Mouse (Mus musculus): ENCODE measurements around the gene Ablim1. TPM values are rescaled to one million over a fixed set of nuclear protein-coding genes. Genes with fewer than 3 reads are reported as not detected.
A peak's percentile ranks its signal among the peaks of the same experiment; 100 is the strongest.

The Ablim1 gene
- total RNA-seq, 2 experiments from 2014 or later, result 384 to 401 TPM

DNA sequence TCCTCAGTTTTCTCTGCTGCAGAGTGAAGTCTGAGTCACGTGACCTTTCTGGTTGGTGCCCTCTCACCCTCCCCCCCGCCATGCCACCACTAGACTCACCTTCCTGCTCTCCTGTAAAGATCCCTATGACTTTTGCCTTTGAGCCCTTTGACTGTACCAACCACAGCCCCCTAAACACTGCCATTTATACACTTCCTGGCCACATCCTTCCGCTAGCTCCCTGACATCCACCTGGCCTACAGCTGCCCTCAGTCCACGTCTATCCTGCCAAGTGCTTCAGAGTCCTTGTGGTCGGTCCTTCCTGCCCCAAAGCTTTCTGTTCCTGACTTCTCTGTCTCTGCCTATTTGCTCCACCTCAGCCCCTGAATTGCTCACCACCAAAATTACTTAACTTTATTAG lies 29.1 kb upstream of the Ablim1 start:
- DNase-seq, result no peak

DNA sequence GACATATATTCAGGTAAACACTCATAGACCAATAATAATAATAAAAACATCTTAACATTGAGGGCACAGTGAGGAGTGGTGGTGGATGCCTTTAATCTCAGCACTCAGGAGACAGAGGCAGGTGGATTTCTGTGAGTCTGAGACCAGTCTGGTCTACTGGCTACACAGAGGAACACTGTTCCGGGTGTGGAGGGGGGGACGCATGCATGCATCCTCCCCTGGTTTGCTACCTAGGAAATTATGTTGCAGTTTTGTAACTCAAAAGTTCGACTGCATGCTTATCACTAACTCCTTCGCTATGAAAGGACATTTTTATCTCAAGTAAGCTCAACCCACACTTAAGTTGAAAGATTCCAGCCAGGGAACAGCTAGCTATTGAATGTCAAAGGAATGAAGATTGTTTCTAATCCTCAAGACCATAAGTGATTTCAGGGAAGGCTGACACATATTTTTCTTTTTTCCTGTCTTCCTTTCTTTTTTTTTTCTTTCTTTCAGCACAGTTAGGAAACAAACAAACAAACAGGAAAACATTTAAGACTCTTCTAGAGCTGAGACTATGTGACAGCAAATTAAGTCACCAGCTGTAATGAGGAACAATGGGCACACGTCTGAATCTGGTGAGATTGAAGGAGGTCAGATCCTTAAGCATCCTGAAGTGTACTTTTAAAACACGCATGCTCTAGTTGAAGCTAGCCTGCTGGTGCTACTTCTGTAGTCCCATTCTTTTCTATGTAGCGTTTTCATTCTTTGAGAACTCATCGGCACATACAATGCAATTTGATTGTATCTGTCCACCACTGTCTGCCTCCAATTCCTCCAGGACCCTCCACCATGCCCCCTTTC lies 26.4 kb upstream of the Ablim1 start:
- no peak for DNase-seq

DNA sequence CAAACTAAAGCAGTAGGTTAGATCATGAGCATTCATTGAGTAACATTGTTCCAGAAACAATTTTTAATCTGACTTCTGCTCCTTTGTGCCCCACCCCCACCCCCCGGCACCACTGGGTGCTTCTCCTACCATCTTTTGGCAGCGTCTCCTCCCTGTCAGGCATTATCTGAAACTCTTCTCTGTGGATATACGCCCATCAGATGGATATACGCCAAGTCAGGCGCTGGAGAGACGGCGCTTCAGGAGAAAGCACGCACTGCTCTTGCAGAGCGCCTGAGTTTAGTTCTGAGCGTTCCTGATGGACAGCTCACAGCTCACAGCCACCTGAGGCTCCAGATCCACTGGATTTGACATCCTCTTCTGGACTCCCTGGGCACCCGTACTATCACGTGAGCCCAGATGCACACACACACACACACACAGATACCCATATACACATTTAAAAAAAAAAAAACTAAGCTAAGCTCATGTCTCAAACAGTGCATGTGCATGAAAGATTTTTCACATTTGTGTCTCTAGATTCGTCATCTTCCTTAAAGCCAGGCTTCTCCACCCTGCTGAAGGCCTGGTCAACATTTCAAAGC lies 24.7 kb upstream of the Ablim1 start:
- DNase-seq, result peak; percentile 27 to 54

- no peak for DNase-seq
Observed at GRCm38 (mm10) chr19:57335135-57335534, 20.4 kb upstream of the Ablim1 start.

DNA sequence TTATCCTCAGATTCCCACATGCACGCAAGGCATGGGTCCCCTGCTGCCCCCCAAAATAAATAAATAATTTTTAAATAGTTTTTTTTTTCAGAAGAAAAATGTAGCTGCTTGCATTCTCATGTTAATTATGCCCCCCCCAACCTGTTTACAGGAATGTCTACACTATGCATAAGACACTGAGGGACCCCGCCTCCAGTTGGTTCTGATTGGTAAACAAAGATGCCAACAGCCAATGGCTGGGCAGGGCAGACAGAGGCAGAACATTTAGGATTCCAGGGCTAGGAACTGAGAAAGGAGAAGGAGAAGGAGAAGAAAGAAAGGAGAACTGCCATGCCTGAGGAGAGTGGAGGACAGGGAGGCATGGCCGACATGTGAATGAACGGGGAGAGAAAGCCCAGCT lies 18.6 kb upstream of the Ablim1 start:
- no peak for DNase-seq

DNA sequence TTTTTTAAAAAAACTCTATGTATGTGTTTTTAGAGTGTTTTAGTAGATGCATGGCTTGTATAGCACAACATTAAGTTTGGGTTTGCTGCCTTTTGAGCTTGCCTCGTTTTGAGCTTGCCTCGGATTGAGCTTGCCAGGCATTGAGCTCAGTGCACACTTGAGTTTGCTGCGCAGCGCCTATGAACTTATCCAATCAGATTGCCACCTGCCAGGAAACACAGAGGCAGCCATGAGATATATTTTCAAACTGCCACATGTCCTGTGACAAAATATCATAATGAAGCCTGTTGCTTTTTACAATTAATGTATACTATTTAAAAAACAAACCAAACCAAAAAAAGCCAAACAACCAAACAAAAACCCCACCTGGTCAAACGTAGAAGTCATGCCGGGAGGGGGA lies 16.5 kb upstream of the Ablim1 start:
- no peak for DNase-seq

DNA sequence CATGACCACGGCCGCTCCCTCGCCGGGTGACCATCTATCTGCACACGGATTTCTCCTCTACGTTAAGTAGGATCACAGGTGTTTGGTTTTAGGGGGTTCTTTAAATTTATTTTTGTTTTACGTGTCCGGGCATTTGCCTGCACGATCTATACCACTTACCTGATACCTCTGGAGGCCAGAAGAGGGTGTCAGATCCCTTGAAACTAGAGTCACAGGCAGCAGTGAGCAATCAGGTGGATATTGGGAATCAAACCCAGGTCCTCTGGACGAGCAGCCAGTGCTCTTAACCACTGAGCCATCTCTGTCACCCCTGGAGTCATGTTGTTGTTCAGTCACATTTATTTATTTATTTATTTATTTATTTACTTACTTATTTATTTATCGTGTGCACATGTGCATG lies 15.6 kb upstream of the Ablim1 start:
- DNase-seq, result no peak

DNA sequence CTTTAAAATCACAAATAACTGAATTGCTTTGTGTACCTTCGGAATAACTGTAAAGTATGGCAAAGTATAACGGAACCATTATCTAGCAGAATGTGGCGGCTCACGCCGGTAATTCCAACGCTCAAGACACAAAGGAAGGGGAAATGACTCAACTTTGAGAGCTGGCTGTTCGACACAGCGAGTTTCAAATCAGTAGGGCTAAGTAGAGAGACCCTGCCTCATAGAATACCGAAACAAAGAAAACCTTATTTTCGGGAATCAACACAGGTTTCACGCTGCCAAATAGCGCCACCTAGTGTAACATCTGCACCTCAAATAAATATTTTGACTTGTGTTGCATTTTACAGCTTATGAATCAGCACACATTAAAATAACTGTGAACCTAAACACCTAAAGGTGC lies 14.1 kb upstream of the Ablim1 start:
- DNase-seq, result peak; percentile 49 to 82

GRCm38 (mm10) chr19:57328269-57328668 lies 13.6 kb upstream of the Ablim1 start:
- DNase-seq, result no peak

DNA sequence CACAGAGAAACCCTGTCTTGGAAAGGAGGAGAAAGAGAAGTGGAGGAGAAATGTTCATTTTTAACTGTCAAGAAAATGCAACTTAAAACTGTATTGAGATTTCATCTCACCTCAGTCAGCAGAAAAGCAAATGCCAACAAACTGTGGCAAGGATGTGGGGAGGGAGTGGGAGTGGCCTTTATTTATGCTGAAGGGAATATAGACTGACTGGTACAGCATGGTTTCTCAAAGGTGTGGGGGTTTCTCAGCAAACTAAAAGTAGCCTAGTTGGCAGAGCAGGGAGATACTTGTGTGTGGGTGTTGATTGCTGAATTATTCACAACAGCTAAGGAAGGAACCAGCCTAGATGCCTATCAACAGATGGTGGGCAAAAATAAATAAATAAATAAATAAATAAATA lies 13.0 kb upstream of the Ablim1 start:
- no peak for DNase-seq

DNA sequence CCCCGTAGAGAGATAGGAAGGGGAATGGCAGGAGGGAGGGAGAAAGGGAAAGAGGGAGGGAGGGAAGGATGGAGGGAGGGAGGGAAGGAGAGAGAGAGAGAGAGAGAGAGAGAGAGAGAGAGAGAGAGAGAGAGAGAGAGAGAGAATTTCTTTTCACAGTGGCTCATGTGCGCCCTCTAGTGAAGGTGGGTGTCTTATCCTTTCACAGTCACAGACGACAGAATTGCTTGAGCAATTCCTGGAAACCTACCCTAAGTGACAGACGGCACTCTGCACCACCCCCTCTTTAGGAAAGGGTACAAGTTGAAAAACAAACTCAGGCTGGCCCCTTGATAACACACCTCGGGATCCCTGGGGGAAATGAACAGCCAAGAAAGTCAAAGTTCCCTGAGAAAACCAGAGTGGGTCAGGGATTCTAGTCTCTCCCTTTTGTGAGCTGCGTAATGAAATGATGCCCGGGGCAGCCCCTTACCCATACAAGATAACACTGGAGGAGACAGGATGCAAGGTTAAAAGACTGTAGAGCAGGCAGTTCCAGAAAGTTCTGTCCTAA lies 11.1 kb upstream of the Ablim1 start:
- peak; percentile 65 to 91 for DNase-seq

DNA sequence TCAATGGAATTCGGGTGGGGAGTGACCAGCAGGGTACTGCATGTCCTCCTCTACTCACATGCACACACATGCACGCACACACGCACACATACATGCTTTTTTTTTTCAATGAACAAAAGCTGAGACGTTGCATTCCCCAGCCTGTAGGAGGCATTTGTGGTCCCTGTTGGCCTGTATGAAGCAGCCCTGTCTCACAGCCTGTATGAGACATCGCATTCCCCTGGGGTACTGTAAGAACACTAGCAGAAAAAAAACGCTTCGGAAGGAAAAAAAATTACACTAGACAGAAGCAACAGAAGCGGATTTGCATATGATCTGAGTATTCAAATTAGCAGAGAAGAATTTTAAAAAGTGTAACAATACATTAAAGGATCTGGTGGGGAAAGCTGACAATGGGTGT lies 8.4 kb upstream of the Ablim1 start:
- no peak for DNase-seq

DNA sequence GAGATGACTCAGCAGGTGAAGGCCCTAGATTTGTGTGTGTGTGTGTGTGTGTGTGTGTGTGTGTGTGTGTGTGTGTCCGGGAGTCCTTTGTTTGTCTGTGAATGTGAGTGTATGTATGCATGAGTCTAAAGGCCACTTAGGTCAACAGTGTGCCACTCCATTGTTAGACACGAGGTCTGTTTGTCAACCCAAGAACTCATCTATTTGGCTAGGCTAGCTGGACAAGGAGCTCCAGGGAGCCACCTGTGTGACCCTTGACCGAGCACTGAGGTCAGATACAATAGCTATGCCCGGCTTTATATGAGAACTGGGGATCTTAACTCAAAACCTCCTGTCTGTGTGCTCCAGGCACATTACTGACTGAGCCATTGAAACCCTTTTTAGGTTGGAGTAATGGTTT lies 7.8 kb upstream of the Ablim1 start:
- DNase-seq, result no peak

- DNase-seq, result no peak
Observed at GRCm38 (mm10) chr19:57321839-57322238, 7.1 kb upstream of the Ablim1 start.

GRCm38 (mm10) chr19:57320656-57321382 lies 6.1 kb upstream of the Ablim1 start:
- DNase-seq, result no peak

DNA sequence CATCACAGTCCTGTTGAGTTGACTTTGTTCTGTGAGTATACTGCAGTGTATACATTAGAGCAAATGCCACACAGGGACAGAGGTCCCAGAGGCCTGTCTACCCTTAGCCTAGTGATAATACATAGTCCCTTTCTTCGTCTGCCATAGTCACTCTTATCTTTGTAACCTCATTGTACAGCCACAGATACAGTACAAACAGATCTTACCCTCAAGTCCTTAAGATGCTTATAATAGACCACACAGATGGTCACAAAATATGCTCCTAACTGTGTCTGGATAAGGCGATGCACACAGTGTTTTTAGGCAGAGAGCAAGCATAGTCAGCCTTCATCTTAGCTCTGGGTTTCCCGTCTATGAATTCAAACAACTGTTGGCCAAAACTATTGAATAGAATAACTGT lies 1.9 kb upstream of the Ablim1 start:
- DNase-seq, result no peak

- DNase-seq, result no peak
Observed at GRCm38 (mm10) chr19:57315013-57315565, 370 bp upstream of the Ablim1 start.

DNA sequence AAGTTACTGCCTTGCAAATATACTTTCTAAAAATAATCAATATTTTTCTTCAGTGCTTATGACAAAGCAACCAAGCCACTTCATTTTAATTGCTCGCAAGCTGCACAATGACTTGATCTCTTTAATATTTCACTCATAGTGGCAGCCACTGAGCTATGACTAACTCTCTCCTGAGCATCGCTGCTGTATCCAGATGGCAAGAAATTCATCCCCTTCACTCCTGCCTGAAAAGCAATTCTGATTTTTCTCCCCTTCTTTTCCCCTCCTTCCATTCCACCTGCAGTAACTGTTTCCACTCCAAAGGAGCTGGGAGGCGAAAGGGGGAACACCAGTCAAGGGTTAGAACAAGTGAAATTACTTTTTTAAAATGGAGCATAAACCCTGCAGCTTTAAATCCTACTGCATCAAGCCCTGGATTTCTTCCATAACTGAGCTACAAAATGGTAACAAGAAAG lies 801 bp downstream of the Ablim1 start:
- no peak for DNase-seq

DNA sequence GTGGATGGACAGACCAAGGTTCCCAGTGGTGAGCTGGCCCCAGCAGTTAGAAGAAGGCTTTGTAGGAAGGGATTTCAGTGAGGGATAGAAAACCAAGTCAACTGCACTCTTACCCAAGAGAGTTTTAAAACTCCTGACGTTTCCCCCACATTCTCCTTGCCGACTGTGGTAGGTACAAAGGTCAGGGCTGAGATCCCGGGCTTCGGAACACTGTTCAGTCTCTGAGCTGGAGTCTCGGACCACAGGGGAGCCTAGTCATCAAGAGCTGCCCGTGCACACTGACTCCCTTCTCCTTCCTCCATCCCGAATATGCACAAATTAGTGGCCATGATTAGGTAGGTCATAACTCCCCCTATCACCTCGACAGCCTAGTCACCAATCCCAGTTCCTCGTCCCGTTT lies 1.5 kb downstream of the Ablim1 start:
- no peak for DNase-seq

- no peak for DNase-seq
Observed at GRCm38 (mm10) chr19:57309980-57310379, 4.7 kb downstream of the Ablim1 start.

GRCm38 (mm10) chr19:57306601-57307000 lies 8.1 kb downstream of the Ablim1 start:
- no peak for DNase-seq

GRCm38 (mm10) chr19:57305972-57306371 lies 8.7 kb downstream of the Ablim1 start:
- DNase-seq, result peak in 1 of 2 experiments; percentile 30

- DNase-seq, result no peak
Observed at GRCm38 (mm10) chr19:57304666-57305065, 10.1 kb downstream of the Ablim1 start.

Data from heart, adult 18-20 months (tissue).